Mouse (Mus musculus): ENCODE measurements around the gene Ctsz. TPM values are rescaled to one million over a fixed set of nuclear protein-coding genes. Genes with fewer than 3 reads are reported as not detected.

Ctsz gene
- polyA plus RNA-seq, 1 experiment from 2014 or later = 92.6 TPM

GRCm38 (mm10) chr2:174459365-174459764 lies 20.5 kb upstream of the Ctsz start:
- peaks cover 7% of the 10 kb centered on the region for H3K4me1 ChIP-seq
- 70% methylated on average over 2 of the region's 2 CpGs for WGBS
- no peak overlapping the region for H3K9ac ChIP-seq
- no peaks in the 10 kb centered on the region for H3K9me3 ChIP-seq
- H3K4me3 ChIP-seq = no peak overlapping the region
- no peak overlapping the region for H3K4me2 ChIP-seq (replicated peaks)
- no peaks in the 10 kb centered on the region for H3K27me3 ChIP-seq (replicated peaks)
- no peak for ATAC-seq (ENCODE audit: low FRiP score, low read depth)
- H3K27ac ChIP-seq = no peak overlapping the region
- peaks cover 25% of the 10 kb centered on the region for H3K36me3 ChIP-seq

DNA sequence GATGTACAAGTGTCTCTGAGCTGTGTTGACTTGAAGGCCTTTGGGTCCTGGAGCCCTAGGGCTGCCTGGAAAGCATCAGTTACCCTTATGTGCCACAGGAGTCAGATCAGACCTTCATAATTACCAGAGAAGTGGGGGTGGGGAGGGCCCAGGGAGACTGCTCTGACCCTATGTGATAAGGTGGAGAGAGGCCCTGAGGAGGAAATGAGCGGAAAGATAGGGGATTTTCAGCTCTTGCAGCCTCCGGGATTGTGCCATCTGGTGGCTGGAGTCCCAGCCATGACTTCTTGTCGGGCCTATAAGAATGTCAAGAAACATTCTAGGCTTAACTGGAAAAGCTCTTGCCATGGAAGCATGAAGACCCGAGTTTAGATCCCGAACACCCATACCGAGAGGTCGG lies 14.8 kb upstream of the Ctsz start:
- H3K9ac ChIP-seq = no peak overlapping the region
- no peaks in the 10 kb centered on the region for H3K4me1 ChIP-seq
- 82% methylated on average over 7 of the region's 7 CpGs for WGBS
- H3K27me3 ChIP-seq (replicated peaks) = no peaks in the 10 kb centered on the region
- no peak overlapping the region for H3K4me2 ChIP-seq (replicated peaks)
- no peak overlapping the region for H3K27ac ChIP-seq
- ATAC-seq (ENCODE audit: low FRiP score, low read depth) = no peak
- no peaks in the 10 kb centered on the region for H3K9me3 ChIP-seq
- H3K4me3 ChIP-seq = no peak overlapping the region
- H3K36me3 ChIP-seq = no peaks in the 10 kb centered on the region

GRCm38 (mm10) chr2:174450353-174450752 lies 11.5 kb upstream of the Ctsz start, which contains the start of gene Tubb1:
Gene Tubb1 (plus strand): TSS chr2:174450695.
- no peak within 1 kb of the TSS for H3K4me3 ChIP-seq
- H3K4me2 ChIP-seq (replicated peaks) = no peak within 1 kb of the TSS
- H3K27me3 ChIP-seq (replicated peaks) = no peaks in the 10 kb centered on the region
- H3K9me3 ChIP-seq = no peaks in the 10 kb centered on the region
- H3K4me1 ChIP-seq = no peaks in the 10 kb centered on the region
- no peak within 1 kb of the TSS for H3K27ac ChIP-seq
- 79% methylated on average over 4 of the region's 4 CpGs for WGBS
- no peak for ATAC-seq (ENCODE audit: low FRiP score, low read depth)
- H3K36me3 ChIP-seq = no peaks in the 10 kb centered on the region
- H3K9ac ChIP-seq = no peak within 1 kb of the TSS

- H3K27me3 ChIP-seq (replicated peaks) = no peaks in the 10 kb centered on the region
- H3K9ac ChIP-seq = no peak overlapping the region
- H3K27ac ChIP-seq = no peak overlapping the region
- H3K4me2 ChIP-seq (replicated peaks) = no peak overlapping the region
- ATAC-seq (ENCODE audit: low FRiP score, low read depth) = no peak
- 80% methylated on average over 4 of the region's 4 CpGs for WGBS
- H3K4me1 ChIP-seq = no peaks in the 10 kb centered on the region
- no peak overlapping the region for H3K4me3 ChIP-seq
- no peaks in the 10 kb centered on the region for H3K36me3 ChIP-seq
- H3K9me3 ChIP-seq = no peaks in the 10 kb centered on the region
Observed at GRCm38 (mm10) chr2:174448405-174448804, 9.6 kb upstream of the Ctsz start.

DNA sequence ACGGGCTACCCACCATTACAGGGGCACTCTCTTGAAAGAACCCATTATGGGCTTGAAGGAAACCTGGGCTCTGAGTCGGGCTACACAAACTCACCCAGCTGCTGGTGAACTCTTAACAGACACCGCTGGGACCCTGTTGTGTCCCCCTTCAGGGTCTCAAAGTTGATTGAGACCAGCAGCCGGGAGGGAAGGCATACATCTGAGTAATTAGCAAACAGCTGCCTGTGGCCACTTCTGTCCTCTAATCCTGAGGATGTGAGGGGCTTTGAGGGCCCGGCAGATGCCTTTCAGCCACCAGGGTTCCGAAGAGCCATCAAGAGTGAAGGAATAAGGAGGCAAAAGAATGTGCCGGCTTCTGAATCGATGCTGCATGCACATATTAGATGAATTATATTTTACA lies 8.1 kb upstream of the Ctsz start:
- Histone ChIP-seq H3K9me3 (no peaks in the 10 kb centered on the region), H3K4me3 (no peak overlapping the region), H3K27ac (no peak overlapping the region), H3K36me3 (no peaks in the 10 kb centered on the region), H3K4me1 (0 out of 2 replicates have a peak, but pooled peaks cover 3% of the 10 kb centered on the region), H3K9ac (no peak overlapping the region), H3K4me2 (replicated peaks) (no peak overlapping the region), H3K27me3 (replicated peaks) (no peaks in the 10 kb centered on the region)
- ATAC-seq (ENCODE audit: low FRiP score, low read depth) = no peak
- 68% methylated on average over 8 of the region's 8 CpGs for WGBS

DNA sequence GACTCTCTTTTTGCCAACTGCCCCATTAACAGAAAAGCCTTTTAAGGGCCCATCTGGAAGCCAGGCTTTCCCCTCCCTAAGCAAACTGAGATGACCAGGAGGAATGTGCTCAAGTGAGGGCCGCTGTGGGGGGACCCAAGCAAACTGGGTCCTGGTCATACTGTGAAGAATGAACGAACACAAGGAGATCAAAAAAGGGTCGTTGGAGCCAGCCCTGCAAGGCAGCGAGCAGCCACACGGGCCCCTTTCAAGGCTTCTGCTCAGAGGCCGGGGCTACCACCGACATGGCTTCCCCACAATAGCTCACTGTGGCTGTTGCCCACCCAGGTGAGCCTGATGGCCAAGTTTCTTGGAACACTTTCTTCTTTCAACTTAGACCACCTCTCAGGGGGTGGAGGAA lies 7.7 kb upstream of the Ctsz start:
- Histone ChIP-seq H3K27me3 (replicated peaks) (no peaks in the 10 kb centered on the region), H3K9me3 (no peaks in the 10 kb centered on the region), H3K9ac (no peak overlapping the region), H3K4me1 (0 out of 2 replicates have a peak, but pooled peaks cover 3% of the 10 kb centered on the region), H3K4me2 (replicated peaks) (no peak overlapping the region), H3K36me3 (no peaks in the 10 kb centered on the region), H3K27ac (no peak overlapping the region), H3K4me3 (no peak overlapping the region)
- no peak for ATAC-seq (ENCODE audit: low FRiP score, low read depth)
- 37% methylated on average over 7 of the region's 7 CpGs for WGBS

- Histone ChIP-seq H3K4me3 (no peak overlapping the region), H3K9me3 (no peaks in the 10 kb centered on the region), H3K9ac (no peak overlapping the region), H3K27me3 (replicated peaks) (no peaks in the 10 kb centered on the region), H3K4me2 (replicated peaks) (no peak overlapping the region), H3K27ac (no peak overlapping the region), H3K36me3 (no peaks in the 10 kb centered on the region), H3K4me1 (0 out of 2 replicates have a peak, but pooled peaks cover 3% of the 10 kb centered on the region)
- no peak for ATAC-seq (ENCODE audit: low FRiP score, low read depth)
- WGBS = 83% methylated on average over 6 of the region's 6 CpGs
Observed at GRCm38 (mm10) chr2:174445018-174445417, 6.2 kb upstream of the Ctsz start.

DNA sequence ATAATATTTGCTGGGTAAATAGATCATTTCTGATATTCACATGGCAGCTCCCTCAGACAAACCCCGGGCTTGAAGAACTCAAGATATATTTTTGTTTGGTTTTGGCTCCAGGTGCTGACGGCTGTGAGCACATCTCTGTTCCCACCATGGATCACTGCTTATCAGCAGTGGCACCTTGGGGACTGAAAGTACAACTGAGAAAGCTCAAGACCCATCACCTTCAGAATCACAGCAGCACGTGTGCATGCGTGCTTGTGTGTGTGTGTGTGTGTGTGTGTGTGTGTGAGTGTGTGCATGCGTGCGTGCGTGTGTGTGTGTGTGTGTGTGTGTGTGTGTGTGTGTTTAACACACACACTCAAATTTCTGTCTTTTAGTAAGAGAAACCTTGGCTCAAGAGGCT lies 5.5 kb upstream of the Ctsz start:
- H3K27me3 ChIP-seq (replicated peaks) = no peaks in the 10 kb centered on the region
- H3K4me1 ChIP-seq = 0 out of 2 replicates have a peak, but pooled peaks cover 4% of the 10 kb centered on the region
- WGBS = 78% methylated on average over 7 of the region's 7 CpGs
- no peak for ATAC-seq (ENCODE audit: low FRiP score, low read depth)
- no peak overlapping the region for H3K4me2 ChIP-seq (replicated peaks)
- no peaks in the 10 kb centered on the region for H3K9me3 ChIP-seq
- H3K9ac ChIP-seq = no peak overlapping the region
- H3K36me3 ChIP-seq = no peaks in the 10 kb centered on the region
- no peak overlapping the region for H3K4me3 ChIP-seq
- H3K27ac ChIP-seq = no peak overlapping the region

- H3K9ac ChIP-seq = no peak overlapping the region
- 55% methylated on average over 2 of the region's 2 CpGs for WGBS
- ATAC-seq (ENCODE audit: low FRiP score, low read depth) = no peak
- no peaks in the 10 kb centered on the region for H3K27me3 ChIP-seq (replicated peaks)
- H3K36me3 ChIP-seq = no peaks in the 10 kb centered on the region
- H3K4me1 ChIP-seq = peaks cover 16% of the 10 kb centered on the region
- no peak overlapping the region for H3K27ac ChIP-seq
- no peak overlapping the region for H3K4me3 ChIP-seq
- no peak overlapping the region for H3K4me2 ChIP-seq (replicated peaks)
- no peaks in the 10 kb centered on the region for H3K9me3 ChIP-seq
Observed at GRCm38 (mm10) chr2:174443046-174443445, 4.2 kb upstream of the Ctsz start.

- Histone ChIP-seq H3K27me3 (replicated peaks) (no peaks in the 10 kb centered on the region), H3K4me3 (no peak overlapping the region), H3K9me3 (no peaks in the 10 kb centered on the region), H3K27ac (no peak overlapping the region), H3K4me2 (replicated peaks) (no peak overlapping the region), H3K4me1 (peaks cover 19% of the 10 kb centered on the region), H3K36me3 (no peaks in the 10 kb centered on the region), H3K9ac (no peak overlapping the region)
- ATAC-seq (ENCODE audit: low FRiP score, low read depth) = no peak
- 75% methylated on average over 9 of the region's 9 CpGs for WGBS
Observed at GRCm38 (mm10) chr2:174442460-174442859, 3.6 kb upstream of the Ctsz start.

DNA sequence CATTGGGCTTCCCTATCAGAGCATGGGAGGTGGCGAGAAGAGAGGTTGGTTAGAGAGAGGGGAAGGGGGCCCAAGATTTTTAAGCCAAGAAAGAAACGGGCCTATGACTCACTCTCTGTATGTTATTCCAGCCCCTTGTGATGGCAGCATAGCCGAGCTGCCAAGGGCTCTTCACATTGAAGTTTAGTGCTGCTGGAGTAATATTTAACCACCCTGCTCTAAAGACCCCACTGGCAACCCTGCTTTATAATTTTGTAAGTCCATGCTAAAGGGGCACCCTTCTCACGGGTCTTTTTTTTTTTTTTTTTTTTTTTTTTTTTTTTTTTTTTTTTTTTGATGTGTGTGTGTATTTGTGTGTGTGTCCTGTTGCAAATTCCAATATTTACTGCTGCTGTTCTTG lies 3.1 kb upstream of the Ctsz start:
- no peak overlapping the region for H3K4me3 ChIP-seq
- H3K4me2 ChIP-seq (replicated peaks) = no peak overlapping the region
- 74% methylated on average over 4 of the region's 4 CpGs for WGBS
- H3K9me3 ChIP-seq = no peaks in the 10 kb centered on the region
- peaks cover 19% of the 10 kb centered on the region for H3K4me1 ChIP-seq
- H3K27ac ChIP-seq = no peak overlapping the region
- ATAC-seq (ENCODE audit: low FRiP score, low read depth) = no peak
- no peaks in the 10 kb centered on the region for H3K27me3 ChIP-seq (replicated peaks)
- no peak overlapping the region for H3K9ac ChIP-seq
- H3K36me3 ChIP-seq = no peaks in the 10 kb centered on the region

GRCm38 (mm10) chr2:174439961-174440360 lies 1.1 kb upstream of the Ctsz start:
- Histone ChIP-seq H3K4me2 (replicated peaks) (no peak overlapping the region), H3K9me3 (no peaks in the 10 kb centered on the region), H3K4me1 (peaks cover 19% of the 10 kb centered on the region), H3K27ac (no peak overlapping the region), H3K36me3 (0 out of 2 replicates have a peak, but pooled peaks cover 3% of the 10 kb centered on the region), H3K27me3 (replicated peaks) (no peaks in the 10 kb centered on the region), H3K4me3 (no peak overlapping the region), H3K9ac (no peak overlapping the region)
- 77% methylated on average over 9 of the region's 9 CpGs for WGBS
- no peak for ATAC-seq (ENCODE audit: low FRiP score, low read depth)

- Histone ChIP-seq H3K4me3 (peak overlapping the region; percentile 50; the same call in 1 of the 2 replicates), H3K4me2 (replicated peaks) (peak overlapping the region; percentile 74)
- WGBS = 51% methylated on average over 5 of the region's 5 CpGs
Observed at GRCm38 (mm10) chr2:174439450-174439838, 605 bp upstream of the Ctsz start.

More at GRCm38 (mm10) chr2:174439450-174439838, 605 bp upstream of the Ctsz start:
- Histone ChIP-seq H3K36me3 (peaks cover 7% of the 10 kb centered on the region; the same call in 1 of the 2 replicates), H3K27me3 (replicated peaks) (no peaks in the 10 kb centered on the region), H3K27ac (no peak overlapping the region), H3K4me1 (peaks cover 19% of the 10 kb centered on the region), H3K9ac (0 out of 2 replicates have a peak overlapping the region, but pooled peaks have one; percentile 63), H3K9me3 (no peaks in the 10 kb centered on the region)
- no peak for ATAC-seq (ENCODE audit: low FRiP score, low read depth)

Data from neural tube, embryonic 12.5 days (tissue).